Mouse (Mus musculus) gastrocnemius, adult 2 months (tissue): ENCODE measurements around the gene Tns3. TPM values are rescaled to one million over a fixed set of nuclear protein-coding genes. Genes with fewer than 3 reads are reported as not detected.

Experiments
- DNase-seq: peaks from one replicate; pipeline ENCODE4 v3.0.0; 2022
- H3K27ac ChIP-seq: fragments of 200-600 bp; 2 replicates; pipeline ENCODE4 v1.8.1; 2022; ENCODE audit warnings: mild to moderate bottlenecking
- H3K4me3 ChIP-seq: fragments of 200-600 bp; 2 replicates; pipeline ENCODE4 v1.8.1; 2022; ENCODE audit warnings: mild to moderate bottlenecking, moderate library complexity
- CTCF ChIP-seq: fragments of 200-600 bp; IDR thresholded peaks from 2 replicates; pipeline ENCODE4 v1.8.1; 2022; ENCODE audit warnings: antibody characterized with exemption, mild to moderate bottlenecking, moderate library complexity
- intact Hi-C: fragments of 180-260 bp; cut with DNase I; formaldehyde crosslinking; loops from one replicate; pipeline ENCODE4 v1.15.1; 2025
- total RNA-seq, 2 experiments: library from RNA; stranded (reverse); gene quantifications; 2 replicates each; pipeline ENCODE4 v1.2.3; 2021

Tns3 gene
- total RNA-seq, 2 experiments from 2014 or later: 4.9 to 9.8 TPM

GRCm38 (mm10) chr11:8574562-8574961 is 89.8 kb downstream of the Tns3 start:
- no peak for TF ChIP-seq CTCF
- DNase-seq: no peak
- Histone ChIP-seq H3K27ac (no peak overlapping the region), H3K4me3 (no peak overlapping the region)
- intact Hi-C loops: no loop called here

GRCm38 (mm10) chr11:8572762-8573161 is 91.6 kb downstream of the Tns3 start:
- intact Hi-C loops: no loop called here
- TF ChIP-seq CTCF: no peak
- DNase-seq: no peak
- H3K27ac ChIP-seq: no peak overlapping the region
- no peak overlapping the region for H3K4me3 ChIP-seq

DNA sequence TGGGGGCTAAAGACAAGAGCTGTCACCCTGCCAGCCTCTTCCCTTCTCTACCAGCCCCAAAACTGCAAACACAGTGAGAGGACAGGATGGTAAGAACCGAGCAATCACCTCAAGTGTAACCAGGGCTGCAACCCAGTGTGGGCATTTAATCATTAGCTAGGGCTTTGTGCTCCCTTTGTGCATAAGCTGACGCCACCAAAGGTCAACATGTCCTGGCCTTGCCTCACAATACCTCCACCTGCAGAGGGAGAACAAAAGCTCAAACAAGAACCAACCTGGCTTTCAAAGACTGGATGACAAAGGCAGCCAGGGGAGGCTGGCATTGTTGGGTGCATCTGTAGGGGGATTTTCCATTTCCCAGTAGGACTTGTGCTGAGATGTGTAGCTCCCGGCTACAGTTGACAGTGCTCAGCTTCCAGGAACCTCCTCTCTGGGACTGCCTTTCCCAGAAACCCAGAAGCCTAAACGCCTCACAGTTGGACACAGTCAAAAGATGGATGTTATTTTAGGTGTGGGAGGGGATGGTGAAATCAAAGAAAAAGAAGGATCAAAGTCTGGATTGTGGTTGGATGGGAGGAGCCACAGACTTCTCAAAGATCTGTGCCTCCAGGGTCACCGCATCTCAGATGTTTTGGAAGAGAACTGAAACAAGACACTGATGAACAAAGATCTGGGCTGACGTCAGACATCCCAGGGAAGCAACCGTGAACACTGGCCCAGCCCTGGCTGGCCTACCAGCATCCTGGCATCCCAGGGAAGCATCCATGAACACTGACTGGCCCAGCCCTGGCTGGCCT is 94.9 kb downstream of the Tns3 start:
- no peak for DNase-seq
- TF ChIP-seq CTCF: no peak
- intact Hi-C loops: no loop called here
- H3K27ac ChIP-seq: no peak overlapping the region
- no peak overlapping the region for H3K4me3 ChIP-seq

DNA sequence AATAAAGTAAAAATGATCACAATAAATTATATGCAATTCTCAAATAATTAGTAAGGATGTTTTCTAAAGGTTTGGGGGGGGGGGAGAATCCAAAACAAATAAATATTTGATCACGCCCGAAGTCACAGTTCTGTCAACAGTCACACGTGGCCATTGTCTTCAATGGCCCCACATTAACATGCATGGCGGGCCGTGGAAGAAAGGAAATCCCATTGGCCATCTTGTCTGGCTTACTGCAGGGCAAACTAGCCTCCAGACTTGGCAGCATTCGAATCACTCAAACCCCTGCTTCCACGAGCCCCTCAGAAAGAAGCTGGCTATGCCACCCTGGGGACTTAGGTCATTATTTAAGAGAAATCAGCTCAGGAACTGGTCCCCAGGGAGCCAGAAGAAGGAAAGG is 95.5 kb downstream of the Tns3 start:
- intact Hi-C loops: no loop called here

DNA sequence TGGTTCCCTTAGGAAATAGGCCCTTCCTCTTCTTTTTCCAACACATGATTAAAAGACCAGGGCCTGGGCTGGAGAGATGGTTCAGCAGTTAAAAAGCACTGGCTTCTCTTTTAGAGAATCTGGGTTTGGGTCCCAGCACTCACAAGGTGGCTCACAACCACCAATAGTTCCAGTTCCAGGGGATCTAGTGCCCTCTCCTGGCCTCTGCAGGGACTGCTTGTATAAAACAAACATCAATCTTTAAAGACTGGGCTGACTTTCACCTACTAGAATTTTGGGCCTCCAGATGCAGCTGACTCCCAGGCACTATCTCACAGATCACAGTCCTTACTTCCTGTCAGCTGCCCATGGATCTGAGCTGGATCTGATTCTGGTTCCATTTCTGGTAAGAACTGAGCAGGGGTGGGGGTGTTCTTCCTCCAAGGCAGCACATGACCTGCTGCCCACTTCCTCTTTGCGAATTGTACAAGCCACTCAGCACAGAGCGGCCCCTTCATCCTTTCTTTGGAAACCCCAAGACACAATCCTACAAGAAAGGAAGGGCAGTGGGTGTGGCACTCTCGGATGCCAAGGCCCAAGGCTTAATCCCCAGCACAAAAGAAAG is 98.0 kb downstream of the Tns3 start:
- peak; percentile 22; the same call in 1 of the 2 replicates for TF ChIP-seq CTCF
- intact Hi-C loops: no loop called here
- no peak for DNase-seq
- Histone ChIP-seq H3K27ac (no peak overlapping the region), H3K4me3 (no peak overlapping the region)

More for the DNA sequence above, 95.5 kb downstream of the Tns3 start:
- TF ChIP-seq CTCF: no peak
- DNase-seq: no peak
- Histone ChIP-seq H3K4me3 (no peak overlapping the region), H3K27ac (no peak overlapping the region)

DNA sequence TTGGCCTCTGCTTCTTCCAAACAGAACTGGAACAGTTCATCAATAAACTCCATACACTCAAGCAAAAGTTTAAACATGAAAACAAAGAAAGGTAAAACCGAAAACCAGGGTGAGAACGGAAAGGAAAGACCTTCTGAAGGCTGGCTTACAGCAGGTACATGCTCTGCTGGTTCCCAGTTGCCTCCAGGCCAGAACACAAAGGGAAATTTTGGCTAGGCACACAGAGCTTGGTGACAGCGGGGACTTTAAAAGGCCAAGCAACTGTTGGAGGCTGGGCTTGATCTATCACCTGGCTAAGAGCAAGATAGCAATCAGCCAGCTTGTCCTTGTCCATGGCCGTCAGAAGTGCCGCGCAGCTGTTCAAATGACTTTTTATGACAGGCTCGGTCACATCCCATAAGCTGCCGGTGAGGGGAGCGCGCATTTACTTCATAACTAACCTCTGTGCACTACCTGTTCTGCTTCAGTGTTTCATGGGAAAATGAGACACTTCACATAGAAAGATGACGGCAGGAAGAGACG is 105.5 kb downstream of the Tns3 start:
- TF ChIP-seq CTCF: no peak
- DNase-seq: no peak
- intact Hi-C loops: loop anchor here (5.0 kb wide), 1 partner anchor 108 kb away; no protein-coding TSS in a partner anchor

DNA sequence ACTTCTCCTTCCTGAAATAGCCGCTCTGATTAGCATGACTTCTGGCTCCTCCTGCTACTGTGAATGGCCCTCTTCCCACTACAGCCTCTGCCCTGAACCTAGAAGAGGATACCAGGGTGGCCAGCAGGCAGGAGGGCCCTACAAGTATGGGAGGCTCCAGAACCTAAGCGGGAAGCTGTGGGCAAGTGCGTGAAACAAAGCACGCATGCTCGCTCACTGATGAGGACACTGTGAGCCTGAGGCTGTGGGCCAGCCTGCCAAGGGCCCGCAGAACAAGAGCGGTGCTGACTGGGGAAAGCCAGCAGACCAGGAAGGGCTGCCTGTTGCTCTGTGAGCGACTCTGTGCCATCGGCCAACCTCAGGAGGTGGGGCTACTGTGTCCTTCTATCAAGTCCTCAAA is 106.1 kb downstream of the Tns3 start:
- Histone ChIP-seq H3K4me3 (no peak overlapping the region), H3K27ac (no peak overlapping the region)
- intact Hi-C loops: loop anchor here (5.0 kb wide), 1 partner anchor 109 kb away; no protein-coding TSS in a partner anchor
- TF ChIP-seq CTCF: no peak
- no peak for DNase-seq

More for the DNA sequence above, 105.5 kb downstream of the Tns3 start:
- Histone ChIP-seq H3K27ac (no peak overlapping the region), H3K4me3 (no peak overlapping the region)

DNA sequence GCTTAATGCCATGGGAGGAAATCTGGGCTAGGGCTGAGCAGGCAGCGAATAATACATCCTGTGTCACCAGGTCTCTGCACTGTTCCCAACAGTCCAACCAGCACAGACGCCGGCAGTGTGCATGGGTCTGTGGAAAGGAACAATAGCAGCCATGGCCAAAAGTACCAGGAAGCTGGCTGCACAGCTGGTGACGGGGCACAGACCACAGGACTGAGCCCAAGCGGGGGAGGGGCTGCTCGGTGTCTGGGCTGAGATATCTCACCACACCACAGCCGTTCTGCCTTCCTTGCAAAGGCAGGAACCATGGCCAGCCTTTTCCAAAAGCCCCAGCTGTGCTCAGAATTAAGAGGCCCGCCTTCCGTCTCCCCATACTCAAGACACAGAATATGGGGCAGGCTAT is 107.3 kb downstream of the Tns3 start:
- TF ChIP-seq CTCF: no peak
- peak; percentile 35 for DNase-seq
- intact Hi-C loops: loop anchor here (5.0 kb wide), 1 partner anchor 110 kb away; no protein-coding TSS in a partner anchor
- Histone ChIP-seq H3K4me3 (no peak overlapping the region), H3K27ac (no peak overlapping the region)

- intact Hi-C loops: no loop called here
- Histone ChIP-seq H3K27ac (no peak overlapping the region), H3K4me3 (no peak overlapping the region)
- TF ChIP-seq CTCF: no peak
- DNase-seq: no peak
Measured at GRCm38 (mm10) chr11:8551710-8552109, 112.6 kb downstream of the Tns3 start.

GRCm38 (mm10) chr11:8547661-8548060 is 116.7 kb downstream of the Tns3 start:
- Histone ChIP-seq H3K4me3 (no peak overlapping the region), H3K27ac (no peak overlapping the region)
- intact Hi-C loops: no loop called here
- no peak for TF ChIP-seq CTCF
- DNase-seq: no peak

GRCm38 (mm10) chr11:8545798-8546197 is 118.5 kb downstream of the Tns3 start:
- H3K4me3 ChIP-seq: no peak overlapping the region
- DNase-seq: no peak
- TF ChIP-seq CTCF: peak; percentile 58
- intact Hi-C loops: no loop called here
- H3K27ac ChIP-seq: no peak overlapping the region

DNA sequence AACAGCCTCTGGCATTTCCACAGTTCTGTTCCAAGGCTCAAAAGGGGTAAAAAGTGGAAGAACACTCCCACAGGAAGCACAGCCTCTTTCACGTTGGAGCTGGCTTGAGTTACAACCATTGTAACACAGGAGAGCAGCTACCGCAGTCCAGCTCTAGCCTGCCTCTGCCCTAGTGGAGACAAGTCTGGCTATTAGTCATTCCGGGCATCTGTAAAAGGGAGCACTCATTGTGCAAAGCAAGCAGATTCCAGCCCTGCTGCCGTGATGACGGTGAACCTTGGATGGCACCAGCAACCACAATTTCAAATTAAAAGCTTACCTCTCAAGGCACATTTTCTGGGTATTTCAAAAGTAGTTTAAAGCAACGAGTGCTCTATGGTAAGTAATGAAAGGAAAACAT is 120.0 kb downstream of the Tns3 start:
- no peak overlapping the region for H3K4me3 ChIP-seq
- DNase-seq: no peak
- intact Hi-C loops: no loop called here
- no peak for TF ChIP-seq CTCF
- H3K27ac ChIP-seq: no peak overlapping the region; the same call in 1 of the 2 replicates

GRCm38 (mm10) chr11:8541222-8541815 is 123.0 kb downstream of the Tns3 start:
- intact Hi-C loops: no loop called here
- TF ChIP-seq CTCF: no peak
- no peak overlapping the region for H3K27ac ChIP-seq
- DNase-seq: no peak
- H3K4me3 ChIP-seq: no peak overlapping the region
